Mouse (Mus musculus) ovary, postnatal 14 days (tissue): ENCODE results near the gene Tmem267.
"Not testable (repeated sequence)": the region's sequence is repeated elsewhere in the genome, so short reads cannot be mapped to it uniquely, and the experiment has no call there.

Experiments
- DNase-seq: peaks from one replicate; pipeline ENCODE4 v3.0.0; 2022; ENCODE audit warnings: low spot score

Gene Tmem267

DNA sequence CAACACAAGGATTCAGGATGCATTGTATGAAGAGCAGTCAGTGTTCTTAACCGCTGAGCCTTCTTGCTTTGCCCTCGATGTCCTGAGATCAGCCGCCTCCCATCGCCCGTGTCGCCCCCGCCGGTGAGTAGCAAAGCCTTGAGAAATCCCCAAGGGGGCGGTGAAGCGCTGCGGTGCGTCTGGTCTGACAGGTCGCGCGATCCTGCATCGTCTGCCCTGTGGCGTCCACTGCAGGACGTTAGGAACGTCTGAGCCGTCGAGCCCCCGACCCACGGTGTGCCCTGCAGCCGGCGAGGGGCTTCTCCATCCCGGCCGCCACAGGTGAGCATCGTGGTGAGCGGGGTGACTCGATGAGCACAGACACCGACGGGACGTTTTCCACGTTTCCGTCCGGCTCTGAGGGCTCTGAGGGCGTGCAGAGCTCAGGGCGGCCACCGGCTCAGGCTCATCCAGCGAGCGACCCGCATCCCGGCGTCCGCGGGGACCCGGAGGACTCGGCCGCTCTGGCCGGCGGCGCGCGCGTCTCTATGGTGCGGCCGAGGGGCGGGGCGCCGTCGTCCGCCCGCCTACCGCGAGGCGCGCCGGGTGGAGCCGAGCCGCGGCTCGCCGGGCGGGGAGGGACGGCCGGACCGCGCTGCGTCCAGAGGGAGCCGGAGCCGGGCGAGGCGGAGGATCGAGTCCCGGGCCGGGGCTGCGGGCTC is at the start of gene Tmem267, which contains the start of gene 3110070M22Rik:
Gene Tmem267, plus strand, starts transcription at position 160 of the 701 bp plus-strand sequence.
Gene 3110070M22Rik, minus strand, starts transcription at position 504 of the 701 bp plus-strand sequence.
- DNase-seq, result peak; percentile 87

DNA sequence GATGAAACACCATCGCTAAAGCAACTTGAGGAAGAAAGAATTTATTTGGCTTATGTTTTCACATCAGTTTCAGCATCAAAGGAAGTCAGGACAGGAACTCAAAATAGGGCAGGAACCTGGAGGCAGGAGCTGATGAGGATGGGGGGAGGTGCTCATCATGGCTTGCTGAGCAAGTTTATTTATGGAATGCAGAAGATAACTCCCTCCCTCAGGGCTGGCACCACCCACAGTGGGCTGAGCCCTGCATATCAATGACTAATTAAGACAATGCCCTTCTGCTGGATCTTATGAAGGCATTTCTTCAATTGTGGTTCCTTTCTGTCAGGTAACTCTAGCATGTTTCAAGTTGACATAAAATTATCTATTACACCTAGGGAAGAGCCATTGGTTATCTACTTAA is 45.6 kb upstream of the Tmem267 start:
- DNase-seq, result no peak

DNA sequence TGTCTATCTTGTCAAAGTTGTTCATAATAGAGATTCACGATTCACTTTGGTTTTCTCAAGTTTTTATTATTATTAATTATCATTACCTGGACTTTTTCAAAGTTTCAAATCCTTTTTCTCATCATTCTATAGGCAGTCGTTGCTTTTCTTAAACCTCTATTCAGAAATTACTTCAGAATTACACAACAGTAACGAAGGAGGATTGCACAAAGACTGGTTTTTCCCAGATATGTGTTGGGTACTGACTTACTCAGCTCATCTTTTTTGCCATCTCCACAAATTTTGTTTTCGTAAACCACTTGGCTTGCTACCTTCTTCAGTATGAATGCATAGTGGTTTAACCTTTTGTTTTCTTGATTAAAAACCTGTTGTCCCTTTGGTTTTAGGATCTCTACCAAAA is 34.3 kb upstream of the Tmem267 start:
- DNase-seq, result no peak

DNA sequence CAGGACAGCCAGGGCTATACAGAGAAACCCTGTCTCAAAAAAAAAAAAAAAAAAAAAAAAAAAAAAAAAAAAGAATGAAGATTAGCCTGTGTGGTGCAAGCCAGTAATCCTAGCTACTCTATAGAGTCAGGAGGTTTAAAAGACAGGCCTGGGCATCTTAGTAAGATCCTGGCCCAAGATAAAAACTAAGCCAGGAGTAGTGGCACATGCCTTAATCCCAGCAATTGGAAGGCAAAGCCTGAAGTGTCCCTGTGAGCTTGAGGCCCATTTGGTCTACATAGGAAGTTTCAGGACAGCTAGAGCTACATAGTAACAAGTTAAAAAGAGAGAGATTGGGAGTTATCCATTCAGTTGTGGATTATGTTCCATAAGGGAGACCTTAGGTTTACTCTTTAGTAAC is 32.8 kb upstream of the Tmem267 start:
- DNase-seq, result no peak

DNA sequence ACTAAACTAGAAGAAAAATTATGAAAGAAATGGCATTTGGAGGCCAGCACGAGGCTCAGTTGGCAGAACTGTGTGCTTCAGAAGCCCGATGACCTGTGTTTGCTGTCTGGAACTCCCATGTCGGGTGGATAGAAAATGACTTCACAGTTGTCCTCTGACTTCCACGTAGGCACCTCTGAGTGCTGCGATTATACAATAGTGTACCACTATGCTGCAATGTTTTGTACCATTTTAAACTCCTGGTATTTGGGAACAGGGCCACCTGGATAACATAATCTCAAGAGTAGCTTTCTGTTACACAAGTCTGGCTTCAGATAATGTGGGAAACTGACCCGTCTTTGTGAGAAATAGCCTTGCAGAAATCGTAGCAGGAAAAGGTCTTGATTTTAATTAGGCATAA is 31.5 kb upstream of the Tmem267 start:
- DNase-seq, result no peak

DNA sequence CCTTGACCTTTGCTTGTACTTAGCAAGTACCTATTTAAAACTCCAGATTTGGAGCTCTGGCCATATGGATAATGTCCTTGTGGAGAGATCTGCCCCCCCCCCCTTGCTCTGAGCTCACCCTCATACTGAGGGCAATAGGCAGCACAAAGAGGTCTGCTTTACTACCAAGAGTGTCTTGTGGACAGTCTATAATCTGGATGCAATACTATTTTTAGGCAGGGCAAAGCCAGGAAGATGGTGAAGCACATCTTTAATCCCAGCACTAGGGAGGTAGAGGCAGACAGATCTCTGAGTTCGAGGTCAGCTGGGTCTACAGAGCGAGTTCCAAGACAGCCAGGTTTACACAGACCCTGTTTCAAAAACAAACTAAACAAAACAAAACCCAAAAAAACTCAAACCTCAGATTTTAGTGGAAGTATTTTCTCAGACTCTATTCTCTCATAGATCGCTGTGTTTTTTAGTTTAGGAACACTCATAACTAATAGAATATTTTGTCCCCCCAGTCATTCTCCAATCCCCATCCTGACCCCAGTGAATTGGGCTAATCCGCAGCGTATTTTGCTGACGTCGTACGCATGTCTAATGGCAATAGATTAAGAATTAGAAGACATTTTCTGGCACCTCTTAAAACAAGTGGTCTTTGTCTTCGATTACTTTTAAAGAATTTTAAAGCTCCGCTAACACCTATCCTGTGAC is 25.8 kb upstream of the Tmem267 start:
- DNase-seq, result peak; percentile 1

DNA sequence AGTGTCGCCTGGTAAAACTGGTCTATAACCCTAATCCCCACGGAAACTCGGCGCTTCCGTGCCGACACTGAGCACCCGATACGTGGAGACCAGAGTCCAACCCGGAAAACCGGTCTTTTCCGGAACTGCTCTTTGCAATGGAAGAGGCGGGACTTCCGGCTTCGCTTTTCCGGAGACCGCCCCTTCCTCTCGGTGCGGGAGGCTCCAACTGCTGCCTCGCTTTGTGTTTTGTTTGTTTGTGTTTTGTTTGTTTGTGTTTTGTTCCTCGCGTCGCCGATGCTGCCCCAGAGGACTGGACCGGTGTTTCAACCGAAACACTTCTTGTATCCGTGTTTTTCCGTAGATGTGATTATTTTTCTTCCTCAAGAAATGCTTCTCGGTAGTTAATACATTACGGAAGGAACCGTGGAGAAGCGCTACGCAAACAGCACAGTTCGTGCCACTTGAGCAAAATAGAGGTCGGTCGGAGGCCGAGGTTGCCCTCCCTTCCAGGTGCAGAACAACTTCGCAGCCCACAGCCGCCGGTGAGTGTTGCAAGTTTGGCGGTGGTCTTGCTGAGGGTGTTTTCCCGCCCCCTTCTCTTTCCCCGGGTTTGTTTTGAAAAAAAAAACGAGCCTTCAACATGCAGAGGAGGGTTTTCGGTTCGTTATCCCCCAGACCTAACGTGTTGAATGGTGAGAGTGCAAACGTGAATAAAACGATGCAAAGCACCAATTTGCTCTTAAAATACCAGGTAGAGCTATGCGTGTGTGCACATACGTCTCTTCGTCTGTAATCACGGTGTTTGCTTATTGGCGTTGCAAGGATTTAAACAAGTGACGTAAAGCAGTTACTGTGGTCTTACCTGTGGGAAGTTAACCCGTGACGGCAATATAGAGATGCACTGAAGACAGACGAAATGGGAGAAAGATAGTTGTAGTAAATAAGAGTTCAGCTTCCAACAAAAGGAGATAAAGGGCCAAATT is 25.0 kb upstream of the Tmem267 start, which contains the start of gene 4833420G17Rik:
Gene 4833420G17Rik, plus strand, starts transcription at position 173 of the 965 bp plus-strand sequence.
- peak; percentile 73 for DNase-seq

DNA sequence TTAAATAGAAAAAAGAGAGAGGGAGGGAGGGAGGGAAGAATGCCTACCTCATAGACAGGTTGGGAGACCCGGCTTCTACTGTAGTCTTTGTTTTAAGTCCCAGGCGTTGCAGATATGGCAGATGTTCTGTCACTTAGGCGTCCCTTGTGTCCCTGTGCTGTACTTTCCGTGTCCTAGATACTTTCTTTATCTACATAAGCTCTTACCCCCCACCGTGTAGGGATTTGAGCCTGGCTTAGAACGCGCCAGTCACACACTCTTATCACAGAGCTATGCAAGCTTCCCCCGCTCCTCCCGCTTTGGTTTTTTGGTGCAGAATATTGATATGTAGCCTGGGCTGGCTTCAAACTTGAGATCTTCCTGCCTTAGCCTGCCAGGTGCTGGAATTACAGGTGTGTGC is 11.2 kb upstream of the Tmem267 start:
- no peak for DNase-seq

DNA sequence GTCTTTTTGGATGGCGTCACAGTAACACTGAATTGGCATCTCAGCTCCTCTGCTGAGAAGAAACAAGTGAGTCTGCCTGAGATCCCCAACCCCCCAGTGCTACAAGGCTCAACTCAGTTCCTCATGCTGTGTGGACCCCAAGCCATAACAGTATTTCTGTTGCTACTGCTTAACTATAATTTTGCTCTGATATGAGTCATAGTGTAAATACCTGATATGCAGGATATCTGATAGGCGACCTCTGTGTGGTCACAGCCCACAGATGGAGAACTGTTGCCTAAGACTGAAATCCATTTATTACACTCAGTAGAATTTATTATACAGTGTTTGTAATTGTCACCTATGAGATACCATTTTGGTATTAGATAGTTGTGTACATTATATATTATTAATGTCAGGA is 10.1 kb upstream of the Tmem267 start:
- no peak for DNase-seq

DNA sequence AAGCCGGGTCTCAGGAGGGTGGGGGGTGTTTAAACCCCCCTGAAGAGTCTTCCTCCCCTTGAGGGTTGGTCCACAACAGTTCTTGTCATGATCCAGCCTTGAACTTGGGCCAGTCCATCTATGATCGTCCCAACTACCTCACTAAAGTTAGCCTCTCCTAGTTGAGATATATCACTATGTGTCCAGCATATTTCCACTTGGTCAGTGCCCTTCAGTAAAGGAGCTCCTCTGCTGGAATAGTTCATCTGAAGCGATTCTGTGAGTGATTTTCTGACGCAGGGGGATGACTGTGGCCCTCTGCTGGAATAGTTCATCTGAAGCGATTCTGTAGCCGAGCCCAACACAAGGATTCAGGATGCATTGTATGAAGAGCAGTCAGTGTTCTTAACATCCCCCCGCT is 485 bp upstream of the Tmem267 start:
- no peak for DNase-seq

DNA sequence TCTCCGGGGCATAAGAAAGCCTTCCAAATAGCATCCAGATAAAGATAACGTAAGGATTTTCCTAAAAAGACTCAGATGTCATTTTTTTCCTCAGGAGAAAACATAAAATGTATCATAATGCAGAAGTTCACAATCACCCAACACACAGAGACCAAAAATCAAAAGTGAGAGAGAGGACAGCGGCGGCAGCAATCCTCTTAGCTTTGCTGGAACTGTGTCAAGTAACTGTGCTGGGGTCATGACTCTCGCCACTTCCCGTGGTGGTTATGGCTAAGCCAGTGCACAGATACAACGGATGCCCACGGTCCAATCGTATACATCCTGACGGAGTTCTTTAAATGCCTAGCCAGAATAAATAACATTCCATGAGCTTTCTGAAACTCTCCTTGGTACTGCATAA is 4.2 kb downstream of the Tmem267 start:
- DNase-seq, result not testable (repeated sequence)

DNA sequence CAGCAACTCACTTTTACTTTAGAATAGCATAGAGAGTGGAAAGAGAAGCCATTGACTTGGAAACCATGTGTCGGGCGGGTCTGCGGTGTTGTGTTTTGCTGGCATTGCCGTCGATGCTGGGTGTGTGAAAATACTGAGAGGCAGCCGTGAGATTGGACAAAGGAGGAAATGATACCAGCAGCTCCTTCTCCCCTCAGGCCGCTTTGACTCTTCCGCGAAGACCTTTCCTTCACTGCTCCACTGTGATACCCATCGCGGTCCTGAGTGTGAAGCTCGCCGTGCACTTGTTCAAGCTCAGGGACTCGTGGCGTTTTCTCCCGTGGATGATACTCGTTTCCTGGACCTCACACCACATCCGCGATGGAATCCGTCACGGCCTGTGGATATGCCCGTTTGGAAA is 7.1 kb downstream of the Tmem267 start:
- DNase-seq, result not testable (repeated sequence)

DNA sequence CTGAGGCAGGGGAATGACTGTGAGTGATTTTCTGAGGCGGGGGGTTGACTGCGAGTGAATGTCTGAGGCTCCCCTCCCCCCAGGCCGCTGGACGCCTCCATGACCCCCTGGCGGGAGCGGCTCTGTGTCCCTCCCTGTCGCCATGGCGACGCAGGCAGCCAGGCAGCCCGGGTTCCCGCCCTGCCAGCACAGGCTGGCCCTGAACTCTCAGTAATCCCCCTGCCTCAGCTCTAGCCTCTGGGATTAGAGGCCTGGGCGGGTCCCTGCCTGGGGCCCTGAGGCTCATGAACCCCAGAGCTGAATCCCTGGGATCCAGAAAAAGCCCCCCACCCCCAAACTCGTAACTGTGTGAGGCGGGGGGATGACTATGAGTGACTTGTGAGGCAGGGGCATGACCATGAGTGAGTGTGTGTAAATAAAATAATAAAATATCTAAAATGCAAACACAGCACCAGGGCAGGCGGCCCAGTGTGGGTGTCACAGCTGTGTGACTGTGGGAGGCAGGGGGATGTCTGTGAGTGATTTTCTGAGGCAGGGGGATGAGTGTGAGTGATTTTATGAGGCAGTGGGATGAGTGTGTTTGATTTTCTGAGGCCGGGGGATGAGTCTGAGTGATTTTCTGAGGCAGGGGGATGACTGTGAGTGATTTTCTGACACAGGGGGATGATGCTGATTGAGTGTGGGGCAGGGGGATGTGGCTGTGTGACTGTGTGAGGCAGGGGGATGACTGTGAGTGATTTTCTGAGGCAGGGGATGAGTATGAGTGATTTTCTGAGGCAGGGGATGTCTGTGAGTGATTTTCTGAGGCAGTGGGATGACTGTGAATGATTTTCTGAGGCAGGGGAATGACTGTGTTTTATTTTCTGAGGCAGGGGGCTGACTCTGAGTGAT is 108.7 kb downstream of the Tmem267 start:
- not testable (repeated sequence) for DNase-seq

DNA sequence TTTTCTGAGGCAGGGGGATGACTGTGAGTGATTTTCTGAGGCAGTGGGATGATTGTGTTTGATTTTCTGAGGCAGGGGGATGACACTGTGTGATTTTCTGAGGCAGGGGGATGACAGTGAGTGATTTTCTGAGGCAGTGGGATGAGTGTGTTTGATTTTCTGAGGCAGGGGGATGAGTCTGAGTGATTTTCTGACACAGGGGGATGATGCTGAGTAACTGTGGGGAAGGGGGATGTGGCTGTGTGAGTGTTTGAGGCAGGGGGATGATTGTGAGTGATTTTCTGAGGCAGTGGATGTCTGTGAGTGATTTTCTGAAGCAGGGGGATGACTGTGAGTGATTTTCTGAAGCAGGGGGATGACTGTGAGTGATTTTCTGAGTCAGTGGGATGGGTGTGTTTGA is 110.6 kb downstream of the Tmem267 start:
- DNase-seq, result not testable (repeated sequence)

DNA sequence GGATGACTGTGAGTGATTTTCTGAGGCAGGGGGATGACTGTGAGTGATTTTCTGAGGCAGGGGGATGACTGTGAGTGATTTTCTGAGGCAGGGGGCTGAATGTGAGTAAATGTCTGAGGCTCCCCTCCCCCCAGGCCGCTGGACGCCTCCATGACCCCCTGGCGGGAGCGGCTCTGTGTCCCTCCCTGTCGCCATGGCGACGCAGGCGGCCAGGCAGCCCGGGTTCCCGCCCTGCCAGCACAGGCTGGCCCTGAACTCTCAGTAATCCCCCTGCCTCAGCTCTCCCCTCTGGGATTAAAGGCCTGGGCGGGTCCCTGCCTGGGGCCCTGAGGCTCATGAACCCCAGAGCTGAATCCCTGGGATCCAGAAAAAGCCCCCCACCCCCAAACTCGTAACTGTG is 111.2 kb downstream of the Tmem267 start:
- not testable (repeated sequence) for DNase-seq

DNA sequence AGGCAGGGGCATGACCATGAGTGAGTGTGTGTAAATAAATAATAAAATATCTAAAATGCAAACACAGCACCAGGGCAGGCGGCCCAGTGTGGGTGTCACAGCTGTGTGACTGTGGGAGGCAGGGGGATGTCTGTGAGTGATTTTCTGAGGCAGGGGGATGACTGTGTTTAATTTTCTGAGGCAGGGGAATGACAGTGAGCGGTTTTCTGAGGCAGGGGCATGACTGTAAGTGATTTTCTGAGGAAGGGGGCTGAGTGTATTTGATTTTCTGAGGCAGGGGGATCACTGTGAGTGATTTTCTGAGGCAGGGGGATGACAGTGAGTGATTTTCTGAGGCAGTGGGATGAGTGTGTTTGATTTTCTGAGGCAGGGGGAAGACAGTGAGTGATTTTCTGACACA is 111.7 kb downstream of the Tmem267 start:
- DNase-seq, result not testable (repeated sequence)

DNA sequence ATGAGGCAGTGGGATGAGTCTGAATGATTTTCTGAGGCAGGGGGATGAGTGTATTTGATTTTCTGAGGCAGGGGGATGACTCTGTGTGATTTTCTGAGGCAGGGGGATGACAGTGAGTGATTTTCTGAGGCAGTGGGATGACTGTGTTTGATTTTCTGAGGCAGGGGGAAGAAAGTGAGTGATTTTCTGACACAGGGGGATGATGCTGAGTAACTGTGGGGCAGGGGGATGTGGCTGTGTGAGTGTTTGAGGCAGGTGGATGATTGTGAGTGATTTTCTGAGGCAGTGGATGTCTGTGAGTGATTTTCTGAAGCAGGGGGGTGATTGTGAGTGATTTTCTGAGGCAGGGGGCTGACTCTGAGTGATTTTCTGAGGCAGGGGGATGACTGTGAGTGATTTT is 112.3 kb downstream of the Tmem267 start:
- DNase-seq, result not testable (repeated sequence)

DNA sequence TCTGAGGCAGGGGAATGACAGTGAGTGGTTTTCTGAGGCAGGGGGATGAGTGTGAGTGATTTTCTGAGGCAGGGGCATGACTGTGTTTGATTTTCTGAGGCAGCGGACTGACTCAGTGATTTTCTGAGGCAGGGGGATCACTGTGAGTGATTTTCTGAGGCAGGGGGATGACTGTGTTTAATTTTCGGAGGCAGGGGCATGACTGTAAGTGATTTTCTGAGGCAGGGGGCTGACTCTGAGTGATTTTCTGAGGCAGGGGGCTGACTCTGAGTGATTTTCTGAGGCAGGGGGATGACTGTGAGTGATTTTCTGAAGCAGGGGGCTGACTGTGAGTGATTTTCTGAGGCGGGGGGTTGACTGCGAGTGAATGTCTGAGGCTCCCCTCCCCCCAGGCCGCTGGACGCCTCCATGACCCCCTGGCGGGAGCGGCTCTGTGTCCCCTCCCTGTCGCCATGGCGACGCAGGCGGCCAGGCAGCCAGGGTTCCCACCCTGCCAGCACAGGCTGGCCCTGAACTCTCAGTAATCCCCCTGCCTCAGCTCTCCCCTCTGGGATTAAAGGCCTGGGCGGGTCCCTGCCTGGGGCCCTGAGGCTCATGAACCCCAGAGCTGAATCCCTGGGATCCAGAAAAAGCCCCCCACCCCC is 115.0 kb downstream of the Tmem267 start:
- not testable (repeated sequence) for DNase-seq

DNA sequence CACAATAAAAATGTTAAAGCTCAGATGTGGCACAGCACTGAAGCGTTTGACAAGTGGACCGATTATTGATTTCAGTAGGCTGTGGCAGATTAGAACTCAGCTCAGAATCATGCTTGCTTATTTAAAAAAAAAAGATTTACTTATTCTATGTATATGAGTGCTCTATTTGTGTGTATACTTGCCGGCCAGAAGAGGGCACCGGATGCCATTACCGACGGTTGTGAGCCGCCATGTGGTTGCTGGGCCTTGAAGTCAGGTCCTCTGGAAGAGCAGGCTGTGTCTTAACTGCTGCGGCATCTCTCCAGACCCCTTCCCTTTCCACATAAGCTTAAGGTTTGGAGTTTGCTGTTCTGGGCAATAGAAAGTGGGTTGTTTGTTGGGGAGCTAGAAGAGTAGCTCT is 116.1 kb downstream of the Tmem267 start:
- not testable (repeated sequence) for DNase-seq

DNA sequence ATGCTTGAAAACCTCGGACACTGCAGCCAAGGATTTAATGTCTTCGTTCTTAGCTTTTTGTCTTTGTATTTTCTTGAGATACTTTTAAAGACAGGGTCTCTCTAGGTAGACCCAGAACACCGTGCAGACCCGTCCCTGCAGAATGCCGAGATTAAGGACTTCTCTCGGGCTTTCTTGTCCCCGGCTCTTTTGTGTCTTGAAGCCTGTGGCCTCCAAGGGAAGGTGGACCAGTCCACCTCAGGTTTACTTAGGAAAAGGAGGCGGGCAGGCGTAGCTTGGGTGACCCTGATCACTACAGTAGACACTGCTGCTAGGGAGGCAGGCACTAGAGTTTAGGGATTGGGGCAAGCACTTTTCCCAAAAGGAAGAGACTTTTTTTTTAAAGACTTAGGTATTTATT is 116.5 kb downstream of the Tmem267 start:
- DNase-seq, result not testable (repeated sequence)

DNA sequence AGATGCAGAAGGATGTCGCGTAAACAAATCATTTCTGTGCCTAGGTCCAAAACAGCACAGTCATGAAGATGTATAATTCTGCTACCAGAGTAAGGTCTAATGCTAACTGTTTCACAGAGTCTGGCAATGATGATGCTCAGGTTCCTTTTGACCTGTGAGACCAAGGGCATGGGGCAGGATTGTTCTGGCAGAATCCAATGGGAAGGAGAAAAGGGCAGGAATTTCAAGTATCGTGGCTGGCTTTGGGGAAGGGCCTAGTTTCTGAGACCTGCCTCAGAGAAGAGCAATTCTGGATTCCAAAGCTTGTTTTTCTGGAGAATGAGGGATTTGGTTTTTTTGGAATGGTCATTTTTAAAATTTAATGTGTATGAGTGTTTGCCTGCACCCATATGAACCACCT is 131.0 kb downstream of the Tmem267 start:
- no peak for DNase-seq
